Mouse (Mus musculus) liver, adult 2 months (tissue): ENCODE measurements around the gene Gdap1l1. TPM values are rescaled to one million over a fixed set of nuclear protein-coding genes. Genes with fewer than 3 reads are reported as not detected.

Experiments
- DNase-seq: peaks from one replicate; pipeline ENCODE4 v3.0.0-alpha.2; 2011; ENCODE audit warnings: low read depth, low spot score; ENCODE audit errors: extremely low read depth
- H3K27ac ChIP-seq: fragments of 200-500 bp; replicated peaks from 2 replicates; pipeline ENCODE4 v1.5.1; 2012; ENCODE audit warnings: low read depth, mild to moderate bottlenecking, control low read depth, inconsistent platforms, low read length; ENCODE audit not compliant: insufficient read depth
- H3K27me3 ChIP-seq: fragments of 200-500 bp; 2 replicates; pipeline ENCODE4 v1.6.1; 2012; ENCODE audit warnings: mild to moderate bottlenecking, moderate library complexity, low read length, inconsistent platforms; ENCODE audit not compliant: control insufficient read depth, insufficient read depth
- H3K36me3 ChIP-seq: fragments of 200-500 bp; 2 replicates; pipeline ENCODE4 v1.6.1; 2012; ENCODE audit warnings: low read length, inconsistent platforms; ENCODE audit not compliant: control insufficient read depth, insufficient read depth
- H3K4me1 ChIP-seq: fragments of 200-500 bp; 2 replicates; pipeline ENCODE4 v1.6.1; 2011; ENCODE audit warnings: low read length; ENCODE audit not compliant: control insufficient read depth, insufficient read depth
- H3K4me3 ChIP-seq: fragments of 200-500 bp; 2 replicates; pipeline ENCODE4 v1.5.1; 2011; ENCODE audit warnings: low read depth, mild to moderate bottlenecking, control low read depth, low read length, moderate library complexity; ENCODE audit not compliant: insufficient read depth
- H3K79me2 ChIP-seq: fragments of 200-500 bp; 2 replicates; pipeline ENCODE4 v1.6.1; 2012; ENCODE audit warnings: inconsistent platforms, mild to moderate bottlenecking, low read length, moderate library complexity; ENCODE audit not compliant: control insufficient read depth, insufficient read depth
- H3K9ac ChIP-seq: fragments of 200-500 bp; 2 replicates; pipeline ENCODE4 v1.6.1; 2012; ENCODE audit warnings: low read depth, mild to moderate bottlenecking, control low read depth, inconsistent platforms, low read length
- CTCF ChIP-seq: fragments of 200-500 bp; IDR thresholded peaks from 2 replicates; pipeline ENCODE4 v1.5.1; 2011; ENCODE audit warnings: low read depth, low read length, control low read depth
- POLR2A ChIP-seq: fragments of 200-500 bp; IDR thresholded peaks from 2 replicates; pipeline ENCODE4 v1.6.1; 2011; ENCODE audit warnings: low read length, control low read depth; ENCODE audit not compliant: insufficient read depth; ENCODE audit errors: extremely low read depth
- WGBS: fragments of 180-500 bp; shearing (Covaris S2); methylation state at CpG from one replicate; pipeline ENCODE4 v1.1.7; 2018; 5-methylcytosine and 5-hydroxymethylcytosine counted together
- polyA plus RNA-seq: library from polyadenylated mRNA; depleted of rRNA; stranded (reverse); fragments of >200 nt; gene quantifications from 2 replicates; pipeline ENCODE4 v1.2.3, GENCODE M21; 2012
- total RNA-seq: library from RNA; depleted of rRNA; stranded (reverse); fragments of >200 nt; gene quantifications from 2 replicates; pipeline ENCODE4 v1.2.3, GENCODE M21; 2014

Gene Gdap1l1
- total and polyA plus RNA-seq, 2 experiments: not detected

DNA sequence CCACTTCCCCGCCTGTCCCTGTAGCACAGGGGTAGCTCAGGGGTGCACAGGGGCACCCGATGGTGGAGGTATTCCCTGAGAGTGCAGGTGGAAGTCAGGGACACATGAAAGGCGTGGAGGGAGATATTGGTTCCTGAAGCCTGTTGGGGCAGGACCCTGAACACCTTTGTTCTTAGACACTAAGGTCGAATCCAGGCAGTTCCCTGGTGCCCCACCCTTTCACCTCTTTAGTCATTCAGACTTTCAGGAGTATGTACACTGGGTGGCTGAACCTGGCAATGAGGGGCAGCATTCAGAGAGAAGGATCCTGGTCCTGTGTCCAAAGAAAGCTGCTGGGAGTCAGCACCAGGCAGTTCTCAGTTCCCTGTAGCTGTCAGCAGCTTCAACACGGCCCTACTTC lies 24.1 kb downstream of the Gdap1l1 start:
- Histone ChIP-seq H3K4me3 (no peak overlapping the region), H3K4me1 (peaks cover 2% of the 10 kb centered on the region; the same call in 1 of the 2 replicates), H3K9ac (no peak overlapping the region), H3K27me3 (no peaks in the 10 kb centered on the region), H3K36me3 (no peaks in the 10 kb centered on the region), H3K79me2 (no peaks in the 10 kb centered on the region), H3K27ac (no peak overlapping the region)
- WGBS: 68% methylated on average over 5 of the region's 5 CpGs
- no peak for DNase-seq
- TF ChIP-seq POLR2A: no peak
- TF ChIP-seq CTCF: no peak

DNA sequence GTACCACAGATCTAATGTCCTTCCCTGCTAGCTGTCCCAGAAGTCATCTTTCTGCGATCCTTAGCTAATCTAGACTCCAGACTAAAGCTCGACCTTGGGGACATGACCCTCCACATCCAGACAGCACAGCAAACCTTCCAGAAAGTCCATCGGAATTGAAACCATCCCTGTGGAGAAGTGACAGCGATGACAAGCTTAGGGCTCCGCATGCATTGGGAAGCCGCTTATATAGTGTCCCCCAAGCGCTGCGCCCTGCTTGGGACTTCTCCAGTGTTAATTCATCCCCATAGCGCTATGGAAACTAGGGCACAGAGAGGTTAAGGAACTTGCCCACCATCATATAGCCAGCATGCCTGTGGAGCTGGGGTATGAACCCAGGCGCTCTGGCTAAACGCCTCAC lies 24.5 kb downstream of the Gdap1l1 start:
- peaks cover under 1% of the 10 kb centered on the region; the same call in 1 of the 2 replicates for H3K36me3 ChIP-seq
- H3K79me2 ChIP-seq: no peaks in the 10 kb centered on the region
- DNase-seq: no peak
- no peak overlapping the region for H3K27ac ChIP-seq
- TF ChIP-seq CTCF (no peak), POLR2A (no peak)
- H3K4me3 ChIP-seq: no peak overlapping the region
- H3K9ac ChIP-seq: no peak overlapping the region
- H3K4me1 ChIP-seq: peaks cover 2% of the 10 kb centered on the region; the same call in 1 of the 2 replicates
- H3K27me3 ChIP-seq: no peaks in the 10 kb centered on the region
- WGBS: 77% methylated on average over 11 of the region's 11 CpGs

DNA sequence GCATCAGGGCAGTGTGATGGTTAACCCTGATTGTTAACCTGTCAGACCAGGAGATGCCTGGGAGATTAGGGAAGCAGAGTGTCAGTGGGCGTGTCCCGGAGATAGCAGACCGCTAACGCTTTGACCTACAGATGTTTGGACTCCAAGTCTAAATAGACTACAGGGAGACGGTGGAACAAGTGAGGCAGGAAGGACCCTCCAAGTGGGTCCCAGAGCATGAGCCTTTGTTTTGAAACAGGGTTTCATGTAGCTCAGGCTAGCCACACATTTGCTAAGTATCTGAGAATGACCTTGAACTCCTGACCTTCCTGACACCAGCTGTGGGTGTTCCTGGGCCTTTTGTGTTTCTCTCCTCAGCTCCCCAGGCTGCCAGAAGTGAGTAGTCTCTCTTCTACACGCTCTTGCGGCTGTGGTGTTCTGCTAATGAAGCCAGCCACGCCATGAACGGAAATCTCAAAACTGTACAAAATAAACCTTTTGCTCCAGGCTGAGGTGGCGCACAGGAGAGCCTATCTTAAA lies 25.0 kb downstream of the Gdap1l1 start:
- H3K27ac ChIP-seq: no peak overlapping the region
- no peak for DNase-seq
- H3K27me3 ChIP-seq: no peaks in the 10 kb centered on the region
- WGBS: 69% methylated on average over 10 of the region's 10 CpGs
- no peak for TF ChIP-seq CTCF
- TF ChIP-seq POLR2A: no peak
- H3K36me3 ChIP-seq: peaks cover 6% of the 10 kb centered on the region; the same call in 1 of the 2 replicates
- H3K9ac ChIP-seq: no peak overlapping the region
- no peak overlapping the region for H3K4me3 ChIP-seq
- peaks cover 2% of the 10 kb centered on the region; the same call in 1 of the 2 replicates for H3K4me1 ChIP-seq
- H3K79me2 ChIP-seq: no peaks in the 10 kb centered on the region

DNA sequence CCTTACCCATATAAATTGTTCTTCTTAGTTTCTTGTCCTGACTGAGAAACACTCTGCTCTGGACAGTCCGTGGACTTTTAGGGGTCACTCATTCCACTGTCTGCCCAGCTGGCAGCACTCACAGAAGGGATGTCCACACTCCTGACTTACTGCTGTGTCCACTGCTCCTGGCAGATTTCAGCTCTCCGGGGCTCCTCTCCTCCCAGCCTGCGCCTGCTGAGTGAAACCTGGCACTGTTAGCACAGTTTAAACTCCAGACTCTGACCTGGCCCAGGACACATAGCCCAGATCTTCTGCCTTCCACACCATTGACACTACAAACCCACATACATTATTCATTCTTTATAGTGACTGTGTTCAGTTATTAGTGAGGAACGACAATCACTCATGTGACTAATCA lies 25.7 kb downstream of the Gdap1l1 start:
- H3K4me3 ChIP-seq: no peak overlapping the region
- H3K79me2 ChIP-seq: no peaks in the 10 kb centered on the region
- H3K36me3 ChIP-seq: peaks cover 6% of the 10 kb centered on the region; the same call in 1 of the 2 replicates
- no peak overlapping the region for H3K27ac ChIP-seq
- TF ChIP-seq POLR2A (no peak), CTCF (no peak)
- no peak overlapping the region for H3K9ac ChIP-seq
- 29% methylated on average over 4 of the region's 4 CpGs for WGBS
- no peaks in the 10 kb centered on the region for H3K27me3 ChIP-seq
- peaks cover 4% of the 10 kb centered on the region; the same call in 1 of the 2 replicates for H3K4me1 ChIP-seq
- peak; percentile 65 for DNase-seq

DNA sequence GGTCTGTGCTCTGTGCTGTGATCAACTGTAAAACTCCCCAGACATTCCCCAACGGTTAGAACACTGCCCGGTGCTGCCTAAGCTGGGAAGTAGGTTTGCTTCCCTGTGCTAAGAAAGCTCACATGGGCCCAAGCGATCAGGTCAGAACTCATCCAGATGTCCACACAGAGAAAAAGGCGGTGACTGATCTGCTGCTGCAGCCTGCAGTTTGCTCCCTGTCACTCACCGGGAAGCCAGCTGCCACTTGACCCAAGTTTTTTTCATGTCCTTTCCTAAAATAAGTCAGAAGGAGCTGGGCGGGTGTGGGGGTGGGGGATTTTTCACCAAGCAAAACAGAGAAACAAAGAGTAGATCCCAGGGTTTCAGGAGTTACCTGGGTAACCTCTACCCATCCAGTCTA lies 26.3 kb downstream of the Gdap1l1 start:
- peaks cover 11% of the 10 kb centered on the region; the same call in 1 of the 2 replicates for H3K36me3 ChIP-seq
- DNase-seq: no peak
- peaks cover under 1% of the 10 kb centered on the region; the same call in 1 of the 2 replicates for H3K79me2 ChIP-seq
- no peaks in the 10 kb centered on the region for H3K27me3 ChIP-seq
- H3K27ac ChIP-seq: no peak overlapping the region
- peaks cover 7% of the 10 kb centered on the region for H3K4me1 ChIP-seq
- WGBS: 73% methylated on average over 6 of the region's 6 CpGs
- H3K4me3 ChIP-seq: no peak overlapping the region
- no peak overlapping the region for H3K9ac ChIP-seq
- TF ChIP-seq CTCF (no peak), POLR2A (no peak)

DNA sequence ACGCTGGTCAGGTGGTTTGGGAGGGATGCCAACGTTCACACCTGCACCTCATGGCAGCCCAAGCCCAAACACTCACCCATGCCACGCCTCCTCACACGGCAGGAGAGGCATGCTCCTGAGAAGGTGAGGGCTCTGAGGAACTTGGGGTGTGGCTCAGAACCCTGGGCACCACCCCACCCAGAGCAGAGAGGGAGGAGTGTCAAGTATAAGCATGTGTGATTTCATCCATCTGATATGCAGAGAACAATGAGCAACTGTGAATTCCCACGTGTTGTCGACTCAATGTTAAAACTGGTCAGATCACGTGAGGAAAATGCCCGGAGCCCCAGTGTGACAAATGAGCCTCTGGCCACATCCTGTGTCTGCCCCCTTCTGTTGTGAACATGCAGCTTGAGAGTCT lies 28.5 kb downstream of the Gdap1l1 start:
- no peak for TF ChIP-seq POLR2A
- no peak for TF ChIP-seq CTCF
- H3K27me3 ChIP-seq: no peaks in the 10 kb centered on the region
- no peak overlapping the region for H3K4me3 ChIP-seq
- H3K9ac ChIP-seq: no peak overlapping the region
- H3K79me2 ChIP-seq: peaks cover 5% of the 10 kb centered on the region; the same call in 1 of the 2 replicates
- peaks cover 16% of the 10 kb centered on the region for H3K4me1 ChIP-seq
- no peak overlapping the region for H3K27ac ChIP-seq
- H3K36me3 ChIP-seq: peaks cover 12% of the 10 kb centered on the region; the same call in 1 of the 2 replicates
- whole genome bisulfite sequencing: 76% methylated on average over 8 of the region's 8 CpGs
- DNase-seq: no peak
